In the genomic region with DNA sequence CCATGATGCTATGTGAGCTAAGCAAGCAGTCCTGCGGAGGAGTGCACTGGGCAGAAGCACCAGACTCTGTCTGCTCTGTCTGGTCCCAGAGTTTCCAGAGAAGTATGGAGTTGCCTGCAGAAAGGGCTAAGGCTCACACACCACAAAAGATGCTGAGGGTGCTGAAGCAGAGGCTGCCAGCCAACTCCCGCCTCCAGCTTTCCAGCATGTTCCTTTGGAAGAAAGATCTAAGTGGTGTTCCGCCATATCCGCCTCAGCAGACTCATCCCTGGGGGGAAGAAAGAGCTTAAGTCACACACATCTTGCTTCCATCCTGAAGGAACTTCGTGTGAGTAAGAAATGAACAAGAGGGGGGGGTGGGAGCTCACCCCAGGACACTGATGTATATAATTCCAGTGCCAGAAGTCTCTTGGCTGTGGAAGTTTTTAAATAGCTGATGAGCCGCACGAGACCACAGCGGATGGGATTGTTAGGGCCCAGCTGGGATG, we compare ENCODE assay signal across 10 mouse cellular contexts. TPM values are rescaled to one million over a fixed set of nuclear protein-coding genes. Genes with fewer than 3 reads are reported as not detected.
DNase-seq lines count a peak whose midpoint lies in the region; ATAC-seq and TF ChIP-seq lines count a peak whose summit lies in the region.
"Had no signal": no experiment of that assay in that cellular context is flagged by ENCODE, and none has a peak within 500 bp of the region (broad histone marks: within the 10 kb centered on the region; RNA-seq: fewer than 3 reads in every experiment).

No protein-coding gene starts in this region.

- H3K36me3 ChIP-seq in heart, embryonic 10.5 days = no peaks in the 10 kb centered on the region
- H3K36me3 ChIP-seq in heart, embryonic 11.5 days (ENCODE audit: control insufficient read depth, insufficient read depth, low read length) = no peaks in the 10 kb centered on the region
- no peaks in the 10 kb centered on the region for H3K36me3 ChIP-seq in lung, postnatal 0 days (ENCODE audit: insufficient read depth, low read length)
- H3K36me3 ChIP-seq in midbrain, embryonic 14.5 days (ENCODE audit: control insufficient read depth, insufficient read depth, low read length) = no peaks in the 10 kb centered on the region
- H3K36me3 ChIP-seq: midbrain, embryonic 12.5 days had no signal

- no peak overlapping the region for H3K4me3 ChIP-seq in heart, embryonic 10.5 days
- H3K4me3 ChIP-seq in heart, embryonic 11.5 days (ENCODE audit: low read depth, low read length) = no peak overlapping the region
- H3K4me3 ChIP-seq in lung, postnatal 0 days (ENCODE audit: low read depth, low read length) = no peak overlapping the region
- no peak overlapping the region for H3K4me3 ChIP-seq in midbrain, embryonic 14.5 days (replicated peaks; ENCODE audit: low read depth, low read length)
- H3K4me3 ChIP-seq: midbrain, embryonic 12.5 days had no signal

- intact Hi-C loops in heart, postnatal 10 days (cut with DNase I) = loop anchor here (2.0 kb wide), 1 partner anchor 253 kb away; no protein-coding TSS in a partner anchor

- peaks cover 29% of the 10 kb centered on the region; the same call in 1 of the 2 replicates for H3K27me3 ChIP-seq in heart, embryonic 10.5 days (ENCODE audit: insufficient read depth, poor library complexity, severe bottlenecking)
- H3K27me3 ChIP-seq in heart, embryonic 11.5 days (ENCODE audit: control insufficient read depth, insufficient read depth, low read length) = peaks cover 11% of the 10 kb centered on the region
- H3K27me3 ChIP-seq in lung, postnatal 0 days (replicated peaks; ENCODE audit: insufficient read depth, low read length) = no peaks in the 10 kb centered on the region
- H3K27me3 ChIP-seq in midbrain, embryonic 14.5 days (ENCODE audit: control insufficient read depth, insufficient read depth, low read length) = no peaks in the 10 kb centered on the region

- H3K4me1 ChIP-seq in heart, embryonic 10.5 days = peaks cover 6% of the 10 kb centered on the region; the same call in 1 of the 2 replicates
- 0 out of 2 replicates have a peak, but pooled peaks cover 2% of the 10 kb centered on the region for H3K4me1 ChIP-seq in heart, embryonic 11.5 days (ENCODE audit: control insufficient read depth, insufficient read depth, low read length)
- H3K4me1 ChIP-seq in lung, postnatal 0 days (ENCODE audit: insufficient read depth, low read depth, low read length) = peaks cover 3% of the 10 kb centered on the region; the same call in 1 of the 2 replicates
- no peaks in the 10 kb centered on the region for H3K4me1 ChIP-seq in midbrain, embryonic 14.5 days (ENCODE audit: control insufficient read depth, insufficient read depth, low read length)
- H3K4me1 ChIP-seq: midbrain, embryonic 12.5 days had no signal

- WGBS in heart, embryonic 10.5 days = 75% methylated on average over 8 of the region's 8 CpGs
- 67% methylated on average over 8 of the region's 8 CpGs for WGBS in heart, embryonic 11.5 days (ENCODE audit: insufficient replicate concordance)
- 51% methylated on average over 8 of the region's 8 CpGs for WGBS in lung, postnatal 0 days
- WGBS in midbrain, embryonic 14.5 days = 79% methylated on average over 8 of the region's 8 CpGs

- TF ChIP-seq CTCF in lung, postnatal 0 days (IDR thresholded peaks at IDR 0.05) = no peak

- peak; percentile 67 for DNase-seq in heart, embryonic 10.5 days (ENCODE audit: low spot score)
- DNase-seq in brain, adult 2 months (ENCODE audit: low read depth, low spot score) = peak; percentile 91
- DNase-seq in heart, postnatal 10 days = peak; percentile 66 to 76
- DNase-seq in lung, postnatal 0 days (ENCODE audit: low spot score) = peak; percentile 86
- DNase-seq in midbrain, embryonic 14.5 days = no peak
- no peak for DNase-seq in embryo, embryonic 10.5 days (ENCODE audit: low spot score)

- no peak overlapping the region for H3K9ac ChIP-seq in heart, embryonic 11.5 days (ENCODE audit: low read depth, low read length)
- H3K9ac ChIP-seq in lung, postnatal 0 days (replicated peaks; ENCODE audit: low read depth) = no peak overlapping the region
- no peak overlapping the region for H3K9ac ChIP-seq in midbrain, embryonic 14.5 days (replicated peaks; ENCODE audit: low read length)
- H3K9ac ChIP-seq: midbrain, embryonic 12.5 days had no signal

- no peaks in the 10 kb centered on the region for H3K9me3 ChIP-seq in heart, embryonic 10.5 days
- H3K9me3 ChIP-seq in heart, embryonic 11.5 days (replicated peaks; ENCODE audit: control insufficient read depth, low read length) = no peaks in the 10 kb centered on the region
- H3K9me3 ChIP-seq in lung, postnatal 0 days (ENCODE audit: low read length) = no peaks in the 10 kb centered on the region
- no peaks in the 10 kb centered on the region for H3K9me3 ChIP-seq in midbrain, embryonic 14.5 days (ENCODE audit: control insufficient read depth, low read length)
- H3K9me3 ChIP-seq: midbrain, embryonic 12.5 days had no signal

- H3K27ac ChIP-seq in heart, embryonic 10.5 days = no peak overlapping the region
- no peak overlapping the region for H3K27ac ChIP-seq in heart, embryonic 11.5 days (ENCODE audit: low read depth, low read length)
- no peak overlapping the region for H3K27ac ChIP-seq in lung, postnatal 0 days (ENCODE audit: low read length)
- H3K27ac ChIP-seq in midbrain, embryonic 14.5 days (replicated peaks; ENCODE audit: low read depth, low read length) = no peak overlapping the region
- H3K27ac ChIP-seq: midbrain, embryonic 12.5 days had no signal

- no peak overlapping the region for H3K4me2 ChIP-seq in heart, embryonic 11.5 days
- no peak overlapping the region for H3K4me2 ChIP-seq in lung, postnatal 0 days (replicated peaks; ENCODE audit: low read depth, low read length)
- H3K4me2 ChIP-seq in midbrain, embryonic 14.5 days (ENCODE audit: low read length) = no peak overlapping the region
- H3K4me2 ChIP-seq: midbrain, embryonic 12.5 days had no signal

- 0 out of 2 replicates have a peak, but pooled peaks have one; percentile 27 for TF ChIP-seq EP300 in lung, postnatal 0 days (IDR thresholded peaks at IDR 0.05)

- no peak for ATAC-seq in heart, embryonic 11.5 days (replicated peaks; ENCODE audit: insufficient number of reproducible peaks, low FRiP score, low TSS enrichment)
- ATAC-seq in lung, postnatal 0 days = peak; percentile 77
- ATAC-seq in granulocyte monocyte progenitor cell, adult 5-6 weeks (replicated peaks; ENCODE audit: poor library complexity, severe bottlenecking) = no peak
- no peak for ATAC-seq in midbrain, embryonic 14.5 days (ENCODE audit: low FRiP score, low TSS enrichment)

RNA-seq across cellular contexts. Expression of a gene that starts 10.9 kb away (rescaled TPM):
- polyA plus RNA-seq in heart, embryonic 10.5 days (2016; fragmentation: Nextera tagmentation; extraction: Ambion mirVana) = 0.26 and 0.53 TPM in 2 replicates
- 0.16 TPM in 1 of 2 replicates, not detected in the other for polyA plus RNA-seq in heart, embryonic 11.5 days (2014; fragmentation: Nextera tagmentation; extraction: Ambion mirVana)
- under 1 TPM; 0.45 to 0.86 TPM for total RNA-seq in heart, postnatal 10 days (2021)
- 2.4 and 2.7 TPM in 2 replicates for polyA plus RNA-seq in lung, postnatal 0 days (2015; fragmentation: Nextera tagmentation; extraction: Ambion mirVana)
- total RNA-seq in granulocyte monocyte progenitor cell, adult 5-6 weeks (2014; fragmentation: Nextera tagmentation) = 0.17 TPM in 1 of 2 replicates, not detected in the other
- total RNA-seq in granulocyte monocyte progenitor cell, adult 5-6 weeks (2017) = 0.95 TPM in 1 of 2 replicates, not detected in the other
- 0.12 and 0.42 TPM in 2 replicates for polyA plus RNA-seq in midbrain, embryonic 14.5 days (2014; fragmentation: Nextera tagmentation; extraction: Ambion mirVana)

RNA-seq across cellular contexts. Expression of a gene that starts 48.9 kb away (rescaled TPM):
- polyA plus RNA-seq in heart, embryonic 10.5 days (2016; fragmentation: Nextera tagmentation; extraction: Ambion mirVana) = not detected in 2 replicates
- polyA plus RNA-seq in heart, embryonic 11.5 days (2014; fragmentation: Nextera tagmentation; extraction: Ambion mirVana) = not detected in 2 replicates
- total RNA-seq in heart, postnatal 10 days (2021) = not detected
- not detected in 2 replicates for polyA plus RNA-seq in lung, postnatal 0 days (2015; fragmentation: Nextera tagmentation; extraction: Ambion mirVana)
- total RNA-seq in granulocyte monocyte progenitor cell, adult 5-6 weeks (2014; fragmentation: Nextera tagmentation) = not detected in 2 replicates
- total RNA-seq in granulocyte monocyte progenitor cell, adult 5-6 weeks (2017) = not detected in 2 replicates
- polyA plus RNA-seq in midbrain, embryonic 14.5 days (2014; fragmentation: Nextera tagmentation; extraction: Ambion mirVana) = not detected in 2 replicates
- total RNA-seq: hematopoietic stem cell, adult 5-6 weeks had no signal
- polyA plus RNA-seq: midbrain, embryonic 12.5 days had no signal

Comparison
In these comparisons a context has a peak if more than half of its experiments do, and no peak if none do; other contexts are left out.
1. DNase-seq: peak in heart, embryonic 10.5 days (single experiment), brain, adult 2 months (single experiment), heart, postnatal 10 days (2 of 2) and lung, postnatal 0 days (single experiment); none in midbrain, embryonic 14.5 days (single experiment) and embryo, embryonic 10.5 days (single experiment).